Mouse (Mus musculus) forebrain, embryonic 14.5 days (tissue): ENCODE measurements at regions not wholly inside any gene's neighbourhood (a gene's known extent, or its start where the extent isn't known, plus 50 kb on each side); places are given as distances from the start of the nearest gene placed in this dataset.

Experiments used
- ATAC-seq: fragments of 200-750 bp; cut with Nextera tagmentation; 2 replicates; pipeline ENCODE4 v1.8.0; 2017; ENCODE audit warnings: mild to moderate bottlenecking, moderate library complexity
- DNase-seq: peaks from one replicate; pipeline ENCODE4 v3.0.0-alpha.2; 2015; ENCODE audit warnings: low spot score
- H3K27ac ChIP-seq: fragments of 300-500 bp; sonication (generic); 2 replicates; pipeline ENCODE4 v1.5.1; 2014; ENCODE audit warnings: low read depth, mild to moderate bottlenecking, control low read depth, low read length, moderate library complexity
- H3K27me3 ChIP-seq: fragments of 300-500 bp; sonication (generic); replicated peaks from 2 replicates; pipeline ENCODE4 v1.6.1; 2014; ENCODE audit warnings: low read length, control low read depth, mixed read lengths; ENCODE audit not compliant: control insufficient read depth, insufficient read depth
- H3K36me3 ChIP-seq: fragments of 300-500 bp; sonication (generic); 2 replicates; pipeline ENCODE4 v1.6.1; 2014; ENCODE audit warnings: low read length, control low read depth; ENCODE audit not compliant: control insufficient read depth, insufficient read depth
- H3K4me1 ChIP-seq: fragments of 300-500 bp; sonication (generic); 2 replicates; pipeline ENCODE4 v1.6.1; 2014; ENCODE audit warnings: antibody characterized with exemption, low read length, control low read depth; ENCODE audit not compliant: control insufficient read depth, insufficient read depth
- H3K4me2 ChIP-seq: fragments of 300-500 bp; sonication (generic); 2 replicates; pipeline ENCODE4 v1.6.1; 2014; ENCODE audit warnings: mild to moderate bottlenecking, control low read depth, low read length
- H3K4me3 ChIP-seq: fragments of 300-500 bp; sonication (generic); 2 replicates; pipeline ENCODE4 v1.5.1; 2014; ENCODE audit warnings: low read depth, low read length, control low read depth
- H3K9ac ChIP-seq: fragments of 300-500 bp; sonication (generic); 2 replicates; pipeline ENCODE4 v1.6.1; 2014; ENCODE audit warnings: mild to moderate bottlenecking, low read length, control low read depth, moderate library complexity
- H3K9me3 ChIP-seq: fragments of 300-500 bp; sonication (generic); replicated peaks from 2 replicates; pipeline ENCODE4 v1.6.1; 2016; ENCODE audit warnings: low read length, control low read depth, mixed read lengths; ENCODE audit not compliant: control insufficient read depth
- WGBS: fragments of 180-500 bp; shearing (Covaris S2); extraction: QIAGEN DNeasy Blood & Tissue Kit; methylation state at CpG from one replicate; pipeline ENCODE4 v1.1.7; 2014; 5-methylcytosine and 5-hydroxymethylcytosine counted together

GRCm38 (mm10) chr14:14639102-14640015 lies 62.7 kb upstream of the Slc4a7 start:
- no peak for DNase-seq

DNA sequence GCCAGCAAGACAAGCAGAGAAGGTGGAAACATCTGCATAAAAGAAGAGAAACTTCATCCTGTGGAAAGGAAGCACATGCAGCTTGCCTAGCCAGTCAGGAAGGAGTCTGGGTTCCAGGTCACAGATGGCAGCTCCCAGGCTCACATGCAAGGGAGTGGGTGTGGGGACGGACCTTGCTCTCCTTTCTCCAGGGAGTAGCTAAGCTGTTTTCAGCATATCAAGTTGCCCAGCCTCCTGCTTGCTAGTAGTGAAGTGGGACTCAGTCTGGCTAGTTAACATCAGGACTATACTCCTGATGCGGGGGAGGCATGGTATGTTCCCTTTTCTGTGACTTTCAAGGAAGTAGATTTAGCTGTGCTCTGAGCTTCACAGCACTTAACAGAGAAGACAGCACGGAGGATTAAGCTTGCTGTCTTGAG lies 62.0 kb upstream of the Slc4a7 start:
- Histone ChIP-seq H3K9ac (no peak overlapping the region), H3K9me3 (no peaks in the 10 kb centered on the region), H3K4me1 (no peaks in the 10 kb centered on the region), H3K27ac (no peak overlapping the region), H3K4me2 (no peak overlapping the region), H3K36me3 (no peaks in the 10 kb centered on the region), H3K27me3 (no peaks in the 10 kb centered on the region), H3K4me3 (no peak overlapping the region)
- WGBS = 59% methylated on average over 3 of the region's 3 CpGs
- no peak for DNase-seq
- no peak for ATAC-seq

More at GRCm38 (mm10) chr14:14639102-14640015, 62.7 kb upstream of the Slc4a7 start:
- H3K36me3 ChIP-seq = no peaks in the 10 kb centered on the region
- H3K4me3 ChIP-seq = no peak overlapping the region
- no peak overlapping the region for H3K9ac ChIP-seq
- ATAC-seq = no peak
- H3K4me1 ChIP-seq = no peaks in the 10 kb centered on the region
- no peak overlapping the region for H3K4me2 ChIP-seq
- H3K27ac ChIP-seq = no peak overlapping the region
- no peaks in the 10 kb centered on the region for H3K9me3 ChIP-seq
- no peaks in the 10 kb centered on the region for H3K27me3 ChIP-seq
- 85% methylated on average over 7 of the region's 7 CpGs for WGBS

DNA sequence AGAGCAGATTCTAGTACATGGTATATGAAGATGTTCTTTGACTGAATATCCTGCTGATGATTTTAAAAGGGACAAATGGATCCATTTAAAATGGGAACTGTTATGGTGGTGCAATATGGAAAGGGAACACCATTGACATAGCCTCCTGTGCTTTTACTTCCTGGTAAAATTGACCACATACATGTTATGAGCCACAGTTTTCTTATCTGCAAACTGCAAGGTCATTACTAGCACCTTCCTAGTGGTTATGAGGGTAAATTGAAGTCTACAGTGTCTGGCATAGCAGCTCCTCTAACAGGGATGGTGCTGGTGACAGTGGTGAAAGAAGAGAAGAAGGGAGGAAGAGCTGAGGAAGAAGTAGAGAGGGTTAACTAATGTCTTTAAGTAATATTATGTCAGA lies 61.5 kb upstream of the Slc4a7 start:
- Histone ChIP-seq H3K4me1 (no peaks in the 10 kb centered on the region), H3K9me3 (no peaks in the 10 kb centered on the region), H3K4me3 (no peak overlapping the region), H3K9ac (no peak overlapping the region), H3K36me3 (no peaks in the 10 kb centered on the region), H3K27me3 (no peaks in the 10 kb centered on the region), H3K4me2 (no peak overlapping the region), H3K27ac (no peak overlapping the region)
- ATAC-seq (no peak), DNase-seq (no peak)

- ATAC-seq (no peak), DNase-seq (no peak)
- H3K4me2 ChIP-seq = no peak overlapping the region
- no peaks in the 10 kb centered on the region for H3K36me3 ChIP-seq
- H3K27ac ChIP-seq = no peak overlapping the region
- H3K4me1 ChIP-seq = no peaks in the 10 kb centered on the region
- no peak overlapping the region for H3K9ac ChIP-seq
- WGBS = 86% methylated on average over 3 of the region's 3 CpGs
- H3K9me3 ChIP-seq = no peaks in the 10 kb centered on the region
- H3K27me3 ChIP-seq = no peaks in the 10 kb centered on the region
- H3K4me3 ChIP-seq = no peak overlapping the region
Observed at GRCm38 (mm10) chr14:14643533-14643932, 58.5 kb upstream of the Slc4a7 start.

DNA sequence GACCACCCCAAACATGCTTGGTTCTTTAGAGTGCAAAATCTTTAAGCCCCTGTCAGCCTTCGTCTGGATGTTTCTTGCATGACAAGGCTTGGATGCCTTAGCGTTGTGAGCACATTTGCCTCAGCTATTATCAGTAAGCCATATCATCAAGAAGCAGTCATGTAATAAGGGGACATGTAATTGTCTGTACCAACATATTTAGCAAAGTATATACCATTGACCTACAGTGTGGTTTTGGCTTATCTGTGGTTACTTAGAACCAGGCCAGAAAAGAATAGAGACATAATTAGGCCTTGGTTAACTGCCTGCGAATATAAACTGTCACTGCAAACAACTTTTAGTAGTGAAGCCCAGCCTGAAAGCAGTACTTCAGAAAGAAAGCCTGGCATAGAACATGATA lies 57.0 kb upstream of the Slc4a7 start:
- H3K9ac ChIP-seq = no peak overlapping the region
- 61% methylated on average over 3 of the region's 3 CpGs for WGBS

More for the DNA sequence above, 57.0 kb upstream of the Slc4a7 start:
- Histone ChIP-seq H3K36me3 (no peaks in the 10 kb centered on the region), H3K9me3 (no peaks in the 10 kb centered on the region), H3K4me2 (no peak overlapping the region), H3K4me1 (no peaks in the 10 kb centered on the region), H3K27me3 (no peaks in the 10 kb centered on the region), H3K27ac (no peak overlapping the region), H3K4me3 (no peak overlapping the region)
- DNase-seq (no peak), ATAC-seq (no peak)
